Mouse (Mus musculus): ENCODE data around the gene Zcchc14. TPM values are rescaled to one million over a fixed set of nuclear protein-coding genes. Genes with fewer than 3 reads are reported as not detected.
A peak's percentile ranks its signal among the peaks of the same experiment; 100 is the strongest.

The Zcchc14 gene
- polyA plus RNA-seq, 1 experiment from 2014 or later = 40.9 TPM

GRCm38 (mm10) chr8:121654966-121655494 is 2.3 kb upstream of the Zcchc14 start:
- Histone ChIP-seq H3K9me3 (replicated peaks; ENCODE audit: control insufficient read depth, low read length) (no peaks in the 10 kb centered on the region), H3K27me3 (replicated peaks; ENCODE audit: control insufficient read depth, insufficient read depth, low read length) (no peaks in the 10 kb centered on the region), H3K4me3 (ENCODE audit: low read depth, low read length) (no peak overlapping the region), H3K4me1 (ENCODE audit: control insufficient read depth, insufficient read depth, low read length) (peaks cover 18% of the 10 kb centered on the region), H3K9ac (ENCODE audit: low read length) (no peak overlapping the region), H3K4me2 (ENCODE audit: low read length) (no peak overlapping the region), H3K36me3 (ENCODE audit: control insufficient read depth, insufficient read depth, low read length) (no peaks in the 10 kb centered on the region; the same call in 1 of the 2 replicates), H3K27ac (ENCODE audit: low read depth, low read length) (no peak overlapping the region)
- no peak for DNase-seq (ENCODE audit: low spot score)
- WGBS = 79% methylated on average over 14 of the region's 14 CpGs
- ATAC-seq = no peak

- H3K4me1 ChIP-seq (ENCODE audit: control insufficient read depth, insufficient read depth, low read length) = peaks cover 27% of the 10 kb centered on the region
- 76% methylated on average over 4 of the region's 4 CpGs for WGBS
- no peak for ATAC-seq
- no peaks in the 10 kb centered on the region for H3K9me3 ChIP-seq (replicated peaks; ENCODE audit: control insufficient read depth, low read length)
- no peak for DNase-seq (ENCODE audit: low spot score)
- H3K27me3 ChIP-seq (replicated peaks; ENCODE audit: control insufficient read depth, insufficient read depth, low read length) = no peaks in the 10 kb centered on the region
- peak overlapping the region; percentile 99 for H3K27ac ChIP-seq (ENCODE audit: low read depth, low read length)
- H3K4me3 ChIP-seq (ENCODE audit: low read depth, low read length) = peak overlapping the region; percentile 84
- H3K36me3 ChIP-seq (ENCODE audit: control insufficient read depth, insufficient read depth, low read length) = no peaks in the 10 kb centered on the region; the same call in 1 of the 2 replicates
- peak overlapping the region; percentile 91 for H3K9ac ChIP-seq (ENCODE audit: low read length)
- peak overlapping the region; percentile 94 for H3K4me2 ChIP-seq (ENCODE audit: low read length)
Observed at GRCm38 (mm10) chr8:121654131-121654530, 1.4 kb upstream of the Zcchc14 start.

DNA sequence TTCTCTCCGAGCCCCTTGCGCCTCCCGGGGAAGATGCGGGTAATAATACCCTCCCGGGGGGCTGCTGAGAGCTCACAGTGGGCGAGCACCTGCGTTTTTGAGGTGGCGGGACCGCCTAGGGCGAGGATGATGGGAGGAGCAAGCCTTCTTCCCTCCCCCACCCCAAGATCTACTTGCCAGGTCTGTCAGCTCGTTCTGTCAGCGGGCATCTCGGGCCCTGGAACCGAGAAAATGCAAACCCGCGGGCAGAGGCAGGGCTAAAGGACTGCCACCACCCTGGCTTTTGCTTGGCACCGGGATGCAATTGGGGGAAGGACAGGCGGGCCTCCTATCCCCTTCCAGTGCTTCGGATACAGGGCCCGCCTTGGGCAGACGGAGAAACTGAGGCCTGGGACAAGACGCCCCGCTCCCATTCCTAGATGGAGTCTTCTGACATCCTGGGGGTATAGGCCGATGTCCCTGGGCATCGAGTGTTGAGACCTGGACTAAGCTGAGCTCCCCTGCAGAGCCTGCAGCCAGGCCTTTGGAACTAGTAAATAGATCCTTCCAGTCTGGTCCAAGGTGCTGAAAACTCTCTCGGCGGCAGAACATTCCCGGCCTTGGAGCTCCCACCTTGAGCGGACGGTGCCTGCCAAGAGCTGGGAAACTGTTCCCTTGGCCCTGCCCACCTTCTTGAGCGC is 779 bp upstream of the Zcchc14 start:
- peak overlapping the region; percentile 94 for H3K4me2 ChIP-seq (ENCODE audit: low read length)
- peaks cover 33% of the 10 kb centered on the region for H3K4me1 ChIP-seq (ENCODE audit: control insufficient read depth, insufficient read depth, low read length)
- peak overlapping the region; percentile 99 for H3K27ac ChIP-seq (ENCODE audit: low read depth, low read length)
- H3K9ac ChIP-seq (ENCODE audit: low read length) = peak overlapping the region; percentile 91
- under 1% methylated on average over 31 of the region's 31 CpGs for WGBS
- ATAC-seq (peak; percentile 66), DNase-seq (ENCODE audit: low spot score) (peak; percentile 43)
- H3K36me3 ChIP-seq (ENCODE audit: control insufficient read depth, insufficient read depth, low read length) = peaks cover 6% of the 10 kb centered on the region; the same call in 1 of the 2 replicates
- H3K9me3 ChIP-seq (replicated peaks; ENCODE audit: control insufficient read depth, low read length) = no peaks in the 10 kb centered on the region
- H3K27me3 ChIP-seq (replicated peaks; ENCODE audit: control insufficient read depth, insufficient read depth, low read length) = no peaks in the 10 kb centered on the region
- peak overlapping the region; percentile 84 for H3K4me3 ChIP-seq (ENCODE audit: low read depth, low read length)

DNA sequence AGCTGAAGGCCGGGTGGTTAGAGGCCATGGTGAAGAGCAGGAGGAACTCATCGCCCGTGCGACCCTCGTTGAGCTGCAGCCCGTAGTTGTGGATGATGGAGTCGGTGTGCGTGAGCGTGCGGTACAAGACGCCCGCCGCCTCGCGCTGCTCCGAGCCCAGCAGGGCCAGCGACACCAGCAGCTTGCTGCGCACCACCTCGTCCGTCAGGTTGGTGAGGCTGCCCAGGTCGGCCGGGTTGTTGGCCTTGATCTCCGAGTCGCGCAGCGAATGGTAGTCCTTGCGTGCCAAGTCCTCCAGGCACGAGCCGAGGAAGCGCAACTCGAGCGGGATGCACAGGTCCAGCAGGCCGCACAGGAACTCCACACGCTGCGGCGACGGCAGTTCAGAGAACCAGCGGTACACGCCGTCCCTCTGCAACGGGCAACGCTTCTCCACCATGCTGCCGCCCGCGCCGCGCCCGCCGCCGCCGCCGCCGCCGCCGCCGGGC is 783 bp downstream of the Zcchc14 start:
- Histone ChIP-seq H3K9me3 (replicated peaks; ENCODE audit: control insufficient read depth, low read length) (no peaks in the 10 kb centered on the region), H3K9ac (ENCODE audit: low read length) (peak overlapping the region; percentile 82), H3K36me3 (ENCODE audit: control insufficient read depth, insufficient read depth, low read length) (peaks cover 10% of the 10 kb centered on the region; the same call in 1 of the 2 replicates), H3K27me3 (replicated peaks; ENCODE audit: control insufficient read depth, insufficient read depth, low read length) (no peaks in the 10 kb centered on the region), H3K27ac (ENCODE audit: low read depth, low read length) (peak overlapping the region; percentile 99), H3K4me3 (ENCODE audit: low read depth, low read length) (peak overlapping the region; percentile 87), H3K4me1 (ENCODE audit: control insufficient read depth, insufficient read depth, low read length) (peaks cover 45% of the 10 kb centered on the region), H3K4me2 (ENCODE audit: low read length) (peak overlapping the region; percentile 88)
- WGBS = under 1% methylated on average over 43 of the region's 56 CpGs
- DNase-seq (ENCODE audit: low spot score) = peak; percentile 56
- ATAC-seq = no peak

DNA sequence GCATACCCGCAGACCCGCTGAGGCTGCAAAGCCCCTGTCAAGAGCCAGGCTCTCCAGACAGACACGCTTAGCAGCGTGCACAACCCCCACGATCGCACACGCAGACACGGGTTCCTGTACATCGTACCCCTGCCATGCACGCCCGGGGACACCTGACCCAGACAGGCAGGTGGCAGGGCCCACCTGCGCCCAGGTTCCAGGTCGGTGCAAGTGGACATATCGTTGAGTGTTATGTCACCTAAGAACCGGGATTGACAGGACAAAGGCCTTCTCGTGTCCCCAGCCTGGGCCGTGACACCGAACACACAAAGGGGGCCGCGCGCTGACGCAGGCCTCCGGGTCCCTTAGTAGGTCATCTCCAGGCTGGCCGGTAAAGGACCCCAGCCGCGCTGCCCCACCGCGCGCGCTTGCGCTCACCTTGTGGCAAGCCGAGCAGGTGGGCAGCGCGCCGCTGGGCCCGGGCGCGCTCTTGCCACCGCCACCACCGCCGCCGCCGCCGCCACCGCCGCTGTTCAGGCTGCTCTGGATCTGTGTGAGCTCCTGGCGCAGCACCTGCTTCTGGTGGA is 1.3 kb downstream of the Zcchc14 start:
- Histone ChIP-seq H3K27ac (ENCODE audit: low read depth, low read length) (peak overlapping the region; percentile 99), H3K27me3 (replicated peaks; ENCODE audit: control insufficient read depth, insufficient read depth, low read length) (no peaks in the 10 kb centered on the region), H3K9ac (ENCODE audit: low read length) (peak overlapping the region; percentile 82), H3K4me3 (ENCODE audit: low read depth, low read length) (peak overlapping the region; percentile 87), H3K4me2 (ENCODE audit: low read length) (peak overlapping the region; percentile 88), H3K4me1 (ENCODE audit: control insufficient read depth, insufficient read depth, low read length) (peaks cover 49% of the 10 kb centered on the region), H3K36me3 (ENCODE audit: control insufficient read depth, insufficient read depth, low read length) (peaks cover 10% of the 10 kb centered on the region; the same call in 1 of the 2 replicates), H3K9me3 (replicated peaks; ENCODE audit: control insufficient read depth, low read length) (no peaks in the 10 kb centered on the region)
- DNase-seq (ENCODE audit: low spot score) (no peak), ATAC-seq (no peak)
- 11% methylated on average over 47 of the region's 47 CpGs for WGBS

DNA sequence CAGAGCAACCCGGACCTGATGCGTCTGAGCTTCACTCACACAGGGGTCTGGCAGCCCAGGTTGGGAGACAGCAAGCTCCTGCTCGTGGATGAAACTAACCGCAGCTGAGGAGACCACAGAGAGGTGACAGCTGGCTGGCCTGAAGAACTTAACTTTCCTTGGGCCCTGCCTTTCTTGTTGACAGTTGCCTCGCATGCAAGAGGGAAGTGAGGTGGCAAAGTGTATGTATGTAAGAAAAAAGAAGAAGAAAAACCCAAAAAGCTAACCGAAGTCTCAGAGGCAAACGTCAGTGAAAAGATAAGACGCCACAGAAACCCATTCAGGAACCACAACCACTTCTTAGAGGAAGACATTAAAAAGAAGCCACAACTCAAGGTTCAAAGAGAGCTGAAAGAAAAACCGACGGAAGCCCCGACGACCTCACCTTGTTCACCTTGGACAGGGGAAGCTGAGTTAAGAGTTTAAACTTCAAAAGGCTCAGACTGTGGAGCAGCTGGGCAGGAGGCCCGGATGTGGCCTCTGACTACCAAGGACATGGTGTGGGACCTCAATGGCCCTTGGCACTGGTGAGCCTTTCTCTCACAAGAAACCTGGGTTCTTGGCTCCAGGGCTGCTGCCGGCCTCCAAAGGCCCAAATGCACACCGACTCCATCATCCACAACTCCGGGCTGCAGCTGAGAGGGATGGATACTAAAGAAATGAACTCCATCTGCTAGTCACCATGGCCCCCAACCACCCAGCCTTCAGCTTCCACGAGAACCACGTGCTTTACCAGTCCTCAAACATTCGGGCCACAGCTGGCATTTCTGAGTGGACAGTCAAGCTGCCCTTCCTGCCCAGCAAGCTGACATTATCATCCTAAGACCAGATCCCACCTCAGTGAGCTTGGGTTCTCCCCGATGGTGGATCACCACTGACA is 2.1 kb downstream of the Zcchc14 start:
- Histone ChIP-seq H3K27ac (ENCODE audit: low read depth, low read length) (no peak overlapping the region), H3K36me3 (ENCODE audit: control insufficient read depth, insufficient read depth, low read length) (peaks cover 10% of the 10 kb centered on the region; the same call in 1 of the 2 replicates), H3K4me2 (ENCODE audit: low read length) (peak overlapping the region; percentile 88), H3K27me3 (replicated peaks; ENCODE audit: control insufficient read depth, insufficient read depth, low read length) (no peaks in the 10 kb centered on the region), H3K4me3 (ENCODE audit: low read depth, low read length) (peak overlapping the region; percentile 87), H3K9me3 (replicated peaks; ENCODE audit: control insufficient read depth, low read length) (no peaks in the 10 kb centered on the region), H3K9ac (ENCODE audit: low read length) (peak overlapping the region; percentile 82), H3K4me1 (ENCODE audit: control insufficient read depth, insufficient read depth, low read length) (peaks cover 52% of the 10 kb centered on the region)
- no peak for DNase-seq (ENCODE audit: low spot score)
- no peak for ATAC-seq
- WGBS = 60% methylated on average over 20 of the region's 20 CpGs

- peak overlapping the region; percentile 88 for H3K4me2 ChIP-seq (ENCODE audit: low read length)
- no peak for DNase-seq (ENCODE audit: low spot score)
- WGBS = 33% methylated on average over 10 of the region's 10 CpGs
- H3K27ac ChIP-seq (ENCODE audit: low read depth, low read length) = no peak overlapping the region
- peak overlapping the region; percentile 82 for H3K9ac ChIP-seq (ENCODE audit: low read length)
- H3K9me3 ChIP-seq (replicated peaks; ENCODE audit: control insufficient read depth, low read length) = no peaks in the 10 kb centered on the region
- H3K4me1 ChIP-seq (ENCODE audit: control insufficient read depth, insufficient read depth, low read length) = peaks cover 52% of the 10 kb centered on the region
- H3K27me3 ChIP-seq (replicated peaks; ENCODE audit: control insufficient read depth, insufficient read depth, low read length) = no peaks in the 10 kb centered on the region
- ATAC-seq = no peak
- H3K36me3 ChIP-seq (ENCODE audit: control insufficient read depth, insufficient read depth, low read length) = peaks cover 10% of the 10 kb centered on the region; the same call in 1 of the 2 replicates
- H3K4me3 ChIP-seq (ENCODE audit: low read depth, low read length) = peak overlapping the region; percentile 87
Observed at GRCm38 (mm10) chr8:121649904-121650303, 2.8 kb downstream of the Zcchc14 start.

GRCm38 (mm10) chr8:121649423-121649822 is 3.3 kb downstream of the Zcchc14 start:
- ATAC-seq (no peak), DNase-seq (ENCODE audit: low spot score) (no peak)
- Histone ChIP-seq H3K4me2 (ENCODE audit: low read length) (peak overlapping the region; percentile 88), H3K27ac (ENCODE audit: low read depth, low read length) (no peak overlapping the region), H3K27me3 (replicated peaks; ENCODE audit: control insufficient read depth, insufficient read depth, low read length) (no peaks in the 10 kb centered on the region), H3K36me3 (ENCODE audit: control insufficient read depth, insufficient read depth, low read length) (peaks cover 10% of the 10 kb centered on the region; the same call in 1 of the 2 replicates), H3K9ac (ENCODE audit: low read length) (peak overlapping the region; percentile 82), H3K9me3 (replicated peaks; ENCODE audit: control insufficient read depth, low read length) (no peaks in the 10 kb centered on the region), H3K4me1 (ENCODE audit: control insufficient read depth, insufficient read depth, low read length) (peaks cover 52% of the 10 kb centered on the region), H3K4me3 (ENCODE audit: low read depth, low read length) (peak overlapping the region; percentile 87)
- 74% methylated on average over 5 of the region's 5 CpGs for WGBS

Data from forebrain, embryonic 14.5 days (tissue).